Mouse (Mus musculus) erythroblast, embryonic 14.5 days (primary cell): ENCODE results near the gene Thap11.

Experiments
- GATA1 ChIP-seq: IDR thresholded peaks from 2 replicates; pipeline ENCODE4 v1.6.1; 2012; ENCODE audit warnings: low read length, inconsistent platforms, mixed read lengths
- TAL1 ChIP-seq: IDR thresholded peaks from 3 replicates; pipeline ENCODE4 v1.6.1; 2012; ENCODE audit warnings: low read length, inconsistent platforms, mixed read lengths

DNA sequence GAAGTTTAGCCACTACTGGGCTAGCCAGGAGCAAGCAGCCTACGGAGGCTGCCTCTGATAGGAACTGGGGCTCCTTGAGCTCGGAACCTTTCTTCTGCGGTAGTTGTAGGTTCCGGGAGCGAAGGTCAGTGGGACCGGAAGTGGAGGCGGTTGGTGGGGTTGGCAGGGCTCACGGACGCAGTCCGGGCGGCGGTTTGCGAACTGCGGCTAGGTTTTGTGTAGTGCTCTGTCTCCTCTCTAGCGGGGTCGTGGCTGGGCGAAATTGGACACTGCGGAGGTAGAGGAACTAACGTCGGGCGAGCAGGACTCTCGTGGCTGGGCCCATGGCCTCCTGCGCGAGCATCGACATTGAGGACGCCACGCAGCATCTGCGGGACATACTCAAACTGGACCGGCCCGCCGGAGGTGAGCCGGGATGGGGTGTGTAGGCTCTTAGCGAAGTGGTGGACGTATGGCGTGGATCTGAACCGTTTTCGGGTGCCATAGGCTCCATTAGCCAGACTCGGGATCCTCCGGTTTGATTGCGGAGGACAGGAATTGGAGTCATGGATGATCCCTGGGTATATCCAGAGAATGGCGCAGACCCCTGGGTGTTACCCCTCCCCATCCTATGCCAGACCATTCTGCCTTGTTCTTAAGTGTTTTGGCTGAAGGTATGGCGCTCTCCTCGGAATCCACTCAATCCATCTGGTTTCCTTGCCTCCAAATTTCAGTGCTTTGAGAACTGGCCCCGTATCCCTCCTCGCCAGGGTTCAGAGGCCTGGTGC lies 26.0 kb downstream of the Thap11 start, which contains the start of gene Edc4:
- TF ChIP-seq TAL1: no peak
- no peak for TF ChIP-seq GATA1
